Mouse (Mus musculus): ENCODE measurements around the gene Lysmd3. TPM values are rescaled to one million over a fixed set of nuclear protein-coding genes. Genes with fewer than 3 reads are reported as not detected.

The Lysmd3 gene
- total and polyA plus RNA-seq, 3 experiments = 4.3 to 17.2 (median 13.2) TPM

DNA sequence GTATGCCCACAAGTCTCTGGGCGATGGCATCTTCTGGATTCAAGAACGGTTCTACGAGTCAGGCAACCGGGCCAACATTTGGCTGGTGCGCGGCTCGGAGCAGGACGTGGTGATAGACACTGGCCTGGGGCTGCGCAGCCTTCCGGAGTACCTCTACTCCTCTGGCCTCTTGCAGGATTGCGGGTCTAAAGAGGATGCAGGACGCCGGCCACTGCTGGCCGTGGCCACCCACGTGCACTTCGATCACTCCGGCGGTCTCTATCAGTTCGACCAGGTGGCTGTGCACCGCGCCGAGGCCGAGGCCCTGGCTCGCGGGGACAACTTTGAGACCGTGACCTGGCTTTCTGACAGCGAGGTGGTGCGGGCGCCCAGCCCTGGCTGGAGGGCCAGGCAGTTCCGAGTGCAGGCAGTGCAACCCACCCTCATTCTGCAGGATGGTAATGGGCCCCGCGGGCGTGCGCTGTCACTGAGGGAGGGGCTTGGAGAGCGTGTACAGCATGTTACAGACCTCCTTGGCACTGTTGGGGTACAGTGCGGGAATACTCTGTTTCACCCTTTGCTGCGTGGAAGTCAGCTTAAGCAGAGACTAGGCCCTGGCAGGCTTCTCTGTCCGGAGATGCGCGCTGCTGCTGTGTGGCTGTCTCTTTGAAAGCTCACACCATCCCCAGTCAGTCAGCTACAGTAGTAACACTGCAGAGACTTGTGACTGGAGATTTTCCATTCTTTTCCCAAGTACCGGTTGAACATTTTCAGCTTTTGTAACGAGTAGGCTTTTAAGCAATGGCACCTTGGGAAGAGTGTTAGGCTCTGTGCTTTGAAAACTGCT lies 54.3 kb downstream of the Lysmd3 start:
- Histone ChIP-seq H3K27me3 (ENCODE audit: control insufficient read depth, insufficient read depth, low read length) (no peaks in the 10 kb centered on the region), H3K4me3 (peak overlapping the region; percentile 94), H3K4me1 (ENCODE audit: control insufficient read depth, insufficient read depth, low read length) (no peaks in the 10 kb centered on the region; the same call in 1 of the 2 replicates), H3K27ac (peak overlapping the region; percentile 86), H3K36me3 (ENCODE audit: control insufficient read depth, insufficient read depth, low read length) (no peaks in the 10 kb centered on the region), H3K79me2 (replicated peaks; ENCODE audit: control insufficient read depth, insufficient read depth, low read length) (no peaks in the 10 kb centered on the region), H3K9ac (ENCODE audit: low read depth, low read length) (peak overlapping the region; percentile 66)
- WGBS = 4% methylated on average over 42 of the region's 42 CpGs
- TF ChIP-seq POLR2A (IDR thresholded peaks at IDR 0.05; ENCODE audit: insufficient read depth, low read depth, low read length) (no peak), EP300 (IDR thresholded peaks at IDR 0.05; ENCODE audit: insufficient read depth, low read depth, low read length) (no peak), CTCF (IDR thresholded peaks at IDR 0.05) (no peak)
- intact Hi-C loops (cut with DNase I) = loop anchor here (5.0 kb wide), 2 partner anchors 54 to 71 kb away; partner anchors contain the start of genes Cetn3 and Lysmd3
- DNase-seq = no peak

DNA sequence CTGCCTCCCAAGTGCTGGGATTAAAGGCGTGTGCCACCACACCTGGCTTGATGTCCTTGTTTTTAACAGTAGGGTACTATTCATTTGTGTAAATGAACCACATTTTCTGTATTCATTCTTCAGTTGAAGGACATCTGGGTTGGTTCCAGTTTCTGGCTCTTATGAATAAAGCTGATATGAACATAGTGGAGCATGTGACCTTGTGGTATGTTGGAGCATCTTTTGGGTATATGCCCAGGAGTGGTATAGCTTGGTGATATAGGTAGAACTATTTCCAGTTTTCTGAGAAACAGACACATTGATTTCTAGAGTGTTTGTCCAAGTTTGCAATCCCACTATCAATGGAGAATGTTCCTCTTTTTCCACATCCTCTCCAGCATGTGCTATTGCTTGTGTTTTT lies 56.4 kb downstream of the Lysmd3 start:
- WGBS = 93% methylated on average over 1 of the region's 1 CpGs
- no peaks in the 10 kb centered on the region; the same call in 1 of the 2 replicates for H3K4me1 ChIP-seq (ENCODE audit: control insufficient read depth, insufficient read depth, low read length)
- H3K4me3 ChIP-seq = no peak overlapping the region
- no peaks in the 10 kb centered on the region for H3K79me2 ChIP-seq (replicated peaks; ENCODE audit: control insufficient read depth, insufficient read depth, low read length)
- no peak overlapping the region for H3K9ac ChIP-seq (ENCODE audit: low read depth, low read length)
- no peak overlapping the region for H3K27ac ChIP-seq
- no peaks in the 10 kb centered on the region for H3K36me3 ChIP-seq (ENCODE audit: control insufficient read depth, insufficient read depth, low read length)
- no peak for DNase-seq
- H3K27me3 ChIP-seq (ENCODE audit: control insufficient read depth, insufficient read depth, low read length) = no peaks in the 10 kb centered on the region
- no peak for TF ChIP-seq CTCF (IDR thresholded peaks at IDR 0.05)
- TF ChIP-seq EP300 (IDR thresholded peaks at IDR 0.05; ENCODE audit: insufficient read depth, low read depth, low read length) = no peak
- no peak for TF ChIP-seq POLR2A (IDR thresholded peaks at IDR 0.05; ENCODE audit: insufficient read depth, low read depth, low read length)
- intact Hi-C loops (cut with DNase I) = loop anchor here (5.0 kb wide), 2 partner anchors 57 to 68 kb away; partner anchors contain the start of genes Cetn3 and Lysmd3

Other genes starting within 250 kb of the Lysmd3 start
- gene Adgrv1, start 24.5 kb upstream of the Lysmd3 start, total RNA-seq (2021) = under 1 TPM in 1 of 2 experiments, not detected in 1; 0.30 TPM
- 0.18 and 0.35 TPM in 2 replicates for gene Adgrv1, start 24.5 kb upstream of the Lysmd3 start, polyA plus RNA-seq (2012; rRNA removed)
- gene Polr3g, start 53.4 kb downstream of the Lysmd3 start, total RNA-seq (2021) = 1 to 10 TPM; 3.3 to 4.5 TPM
- 2.0 and 4.5 TPM in 2 replicates for gene Polr3g, start 53.4 kb downstream of the Lysmd3 start, polyA plus RNA-seq (2012; rRNA removed)
- gene Mblac2, start 53.7 kb downstream of the Lysmd3 start, total RNA-seq (2021) = 1 to 10 TPM; 5.1 to 5.9 TPM
- 2.5 and 4.7 TPM in 2 replicates for gene Mblac2, start 53.7 kb downstream of the Lysmd3 start, polyA plus RNA-seq (2012; rRNA removed)
- 10 to 100 TPM; 52.0 to 53.0 TPM for gene Cetn3, start 125.4 kb downstream of the Lysmd3 start, total RNA-seq (2021)
- gene Cetn3, start 125.4 kb downstream of the Lysmd3 start, polyA plus RNA-seq (2012; rRNA removed) = 5.0 and 12.9 TPM in 2 replicates

Measured in heart, adult 2 months (tissue).